Mouse (Mus musculus) adrenal gland, postnatal 10 days (tissue): ENCODE results near the gene Phox2b. TPM values are rescaled to one million over a fixed set of nuclear protein-coding genes. Genes with fewer than 3 reads are reported as not detected.

Source experiments
- DNase-seq: peaks from one replicate; pipeline ENCODE4 v3.0.0; 2021; ENCODE audit warnings: mixed read lengths
- microRNA-seq: library from miRNA; unstranded; fragments of <30 nt; microRNA quantifications from one replicate; pipeline ENCODE4 v1.2.0, GENCODE M21; 2021
- total RNA-seq, 2 experiments: library from RNA; stranded (reverse); gene quantifications; 2 replicates each; pipeline ENCODE4 v1.2.3; 2021

The Phox2b gene
- total RNA-seq, 2 experiments from 2014 or later: 16.2 to 19.1 TPM

DNA sequence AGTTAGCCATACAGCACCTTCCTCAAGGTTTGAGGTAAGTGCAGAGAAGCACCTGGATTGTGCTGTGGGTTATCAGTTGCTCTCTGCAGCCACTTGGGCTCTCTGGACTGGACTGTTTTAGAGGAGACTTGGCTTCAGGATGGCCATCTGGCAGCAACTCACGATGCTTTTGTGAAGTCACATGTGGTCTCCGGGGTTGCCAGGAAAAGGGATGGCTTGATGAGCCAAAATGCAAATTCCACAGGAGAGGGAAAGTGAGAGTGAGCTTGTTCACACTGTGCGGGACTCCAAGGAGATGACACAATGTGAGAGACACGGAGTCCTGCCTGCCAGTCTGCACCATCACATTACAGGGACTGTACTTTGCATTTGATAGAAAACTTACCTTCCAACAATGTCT, 7.3 kb downstream of the Phox2b start:
- DNase-seq: no peak

DNA sequence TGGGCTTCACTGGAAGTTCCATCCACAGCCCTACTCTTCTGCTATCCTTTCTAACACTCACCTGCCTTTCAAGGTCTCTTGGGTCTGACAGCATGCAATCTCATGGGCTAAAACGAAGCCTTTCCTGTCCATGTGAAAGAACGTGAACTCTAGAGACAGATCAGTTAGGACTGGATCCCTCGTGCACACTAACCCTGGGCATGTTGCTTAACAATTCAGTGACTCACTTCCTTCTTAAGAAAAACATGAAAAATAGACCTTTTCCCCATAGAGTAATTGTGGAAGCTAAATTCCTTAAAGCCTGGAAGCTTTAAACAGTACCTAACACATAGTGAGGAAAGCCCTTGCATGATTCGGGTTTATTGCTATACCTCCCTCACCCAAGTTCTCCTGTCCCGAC, 8.2 kb downstream of the Phox2b start:
- no peak for DNase-seq

DNA sequence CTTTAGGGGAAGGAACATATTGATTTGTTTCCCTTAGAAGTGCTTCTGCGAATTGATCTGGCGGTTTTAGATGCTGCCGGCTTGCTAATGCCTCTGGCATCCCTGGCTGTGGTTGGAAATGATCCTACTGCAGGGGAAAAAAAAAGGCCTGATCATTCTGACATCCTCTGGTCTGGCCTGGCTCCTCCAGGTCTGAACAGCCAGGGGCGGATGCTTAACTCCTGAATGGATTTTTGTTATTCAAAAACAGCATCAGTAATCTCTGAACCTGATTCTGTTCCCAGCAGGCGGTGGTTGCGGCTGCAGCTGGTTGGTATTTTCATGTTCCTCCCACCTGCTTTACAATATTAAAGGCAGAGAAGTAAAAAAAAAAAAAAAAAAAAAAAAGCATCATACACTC, 16.0 kb downstream of the Phox2b start:
- no peak for DNase-seq

DNA sequence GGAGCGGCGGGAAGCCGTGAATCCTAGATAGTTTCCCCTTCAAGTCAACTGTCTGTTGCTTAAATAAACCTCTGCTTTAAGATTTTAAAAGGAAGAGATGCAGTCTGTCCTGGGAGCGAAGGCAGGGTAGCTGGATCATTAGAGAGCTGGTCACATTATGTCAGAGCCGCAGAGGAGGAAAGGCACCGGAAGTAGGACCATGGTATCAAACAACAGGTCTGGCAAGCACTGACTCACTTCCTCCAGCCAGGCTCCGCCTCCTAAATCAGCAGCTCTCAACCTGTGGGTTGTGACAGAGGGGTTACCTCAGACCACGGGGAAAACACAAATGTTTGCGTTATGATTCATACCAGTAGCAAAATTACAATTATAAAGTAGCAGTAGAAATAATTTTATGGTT, 35.5 kb downstream of the Phox2b start:
- no peak for DNase-seq

DNA sequence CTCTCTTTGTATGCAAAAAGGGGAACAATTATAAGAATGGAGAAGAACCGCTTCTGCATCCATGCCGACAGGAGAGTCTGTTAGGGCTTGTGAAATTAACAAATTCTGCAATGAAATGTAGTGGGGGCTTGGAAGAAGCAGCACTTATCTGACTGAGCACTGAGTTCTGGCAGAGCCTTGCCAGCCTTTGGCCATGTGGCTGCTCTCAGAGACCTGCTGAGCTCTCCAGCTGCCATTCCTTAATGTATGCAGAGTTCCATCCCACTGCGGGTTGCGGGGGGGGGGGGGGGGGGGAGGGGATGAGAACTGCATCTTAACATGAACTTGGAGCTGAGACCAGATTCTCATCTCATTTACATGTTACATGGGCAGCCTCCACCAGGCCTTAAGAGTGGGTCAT, 38.6 kb downstream of the Phox2b start:
- no peak for DNase-seq

DNA sequence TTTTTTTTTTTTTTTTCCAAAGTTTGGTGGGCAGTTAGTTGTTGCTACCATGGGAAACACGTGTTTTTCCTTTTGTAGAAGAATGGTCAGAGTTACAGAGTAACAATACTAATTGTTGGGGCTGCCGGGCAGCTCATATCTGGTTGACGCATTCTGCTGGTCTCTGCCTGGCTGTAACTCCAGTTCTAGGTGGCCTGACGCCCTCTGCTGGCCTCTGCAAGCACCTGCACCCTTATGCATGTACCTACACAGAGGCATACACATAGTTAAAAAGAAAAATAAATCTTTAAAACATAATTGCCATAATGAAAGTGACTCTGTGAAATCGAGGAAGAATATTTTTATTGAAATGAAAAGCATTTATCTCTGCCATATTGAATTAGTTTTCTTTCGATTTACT, 41.3 kb downstream of the Phox2b start:
- no peak for DNase-seq

DNA sequence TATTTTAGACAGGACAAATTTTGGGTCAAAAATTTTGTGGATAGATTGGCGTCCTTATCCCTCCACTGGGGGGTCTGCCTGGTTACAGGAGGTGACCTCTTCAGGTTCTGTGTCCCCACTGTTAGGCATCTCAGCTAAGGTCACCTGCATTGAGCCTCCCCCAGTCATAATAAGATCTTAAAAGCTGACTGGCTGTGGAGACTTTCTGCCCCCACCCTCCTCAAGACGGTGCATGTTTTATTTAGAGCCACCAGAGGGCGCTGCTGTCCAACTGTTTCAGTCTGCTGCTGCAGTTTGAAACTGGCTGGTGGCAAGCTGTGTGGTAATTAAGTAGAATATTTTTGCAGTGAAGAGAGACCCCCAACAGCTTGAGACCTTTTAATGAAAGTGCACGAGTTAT, 51.1 kb downstream of the Phox2b start:
- DNase-seq: peak; percentile 56

Small RNA genes lying within 50 kb of the gene (microRNA-seq; reads per million reads assigned to microRNA genes)
- gene Gm23841: not detected

Other genes starting within 250 kb of the Phox2b start
- gene Tmem33, start 161.3 kb upstream of the Phox2b start, total RNA-seq: 10 to 100 TPM; 69.3 to 71.4 TPM
- gene Slc30a9, start 207.7 kb upstream of the Phox2b start, total RNA-seq: 100 to 1,000 TPM; 110 to 120 TPM